Mouse (Mus musculus): ENCODE measurements around the gene Ppa2.

Gene Ppa2

DNA sequence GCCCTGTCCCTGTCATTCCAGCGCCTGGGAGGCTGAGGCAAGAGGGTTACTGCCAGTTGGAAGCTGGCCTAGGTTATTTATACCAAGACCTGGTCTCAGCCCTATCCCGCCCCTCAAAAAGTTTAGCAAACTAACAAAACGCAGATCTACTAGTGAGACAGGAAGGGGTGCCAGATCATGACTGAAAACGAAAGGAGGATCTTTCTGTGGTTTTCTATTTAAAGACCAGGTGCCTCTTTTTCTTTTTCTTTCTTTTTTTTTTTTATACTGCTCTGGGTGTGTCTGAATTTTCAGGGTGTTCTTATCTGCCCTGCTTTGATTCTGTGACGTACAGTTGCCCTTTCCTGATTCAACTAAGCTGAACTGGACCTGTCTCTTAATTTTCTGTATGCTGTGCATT, 22.4 kb downstream of the Ppa2 start:
- peak; percentile 20 to 38 for DNase-seq

DNA sequence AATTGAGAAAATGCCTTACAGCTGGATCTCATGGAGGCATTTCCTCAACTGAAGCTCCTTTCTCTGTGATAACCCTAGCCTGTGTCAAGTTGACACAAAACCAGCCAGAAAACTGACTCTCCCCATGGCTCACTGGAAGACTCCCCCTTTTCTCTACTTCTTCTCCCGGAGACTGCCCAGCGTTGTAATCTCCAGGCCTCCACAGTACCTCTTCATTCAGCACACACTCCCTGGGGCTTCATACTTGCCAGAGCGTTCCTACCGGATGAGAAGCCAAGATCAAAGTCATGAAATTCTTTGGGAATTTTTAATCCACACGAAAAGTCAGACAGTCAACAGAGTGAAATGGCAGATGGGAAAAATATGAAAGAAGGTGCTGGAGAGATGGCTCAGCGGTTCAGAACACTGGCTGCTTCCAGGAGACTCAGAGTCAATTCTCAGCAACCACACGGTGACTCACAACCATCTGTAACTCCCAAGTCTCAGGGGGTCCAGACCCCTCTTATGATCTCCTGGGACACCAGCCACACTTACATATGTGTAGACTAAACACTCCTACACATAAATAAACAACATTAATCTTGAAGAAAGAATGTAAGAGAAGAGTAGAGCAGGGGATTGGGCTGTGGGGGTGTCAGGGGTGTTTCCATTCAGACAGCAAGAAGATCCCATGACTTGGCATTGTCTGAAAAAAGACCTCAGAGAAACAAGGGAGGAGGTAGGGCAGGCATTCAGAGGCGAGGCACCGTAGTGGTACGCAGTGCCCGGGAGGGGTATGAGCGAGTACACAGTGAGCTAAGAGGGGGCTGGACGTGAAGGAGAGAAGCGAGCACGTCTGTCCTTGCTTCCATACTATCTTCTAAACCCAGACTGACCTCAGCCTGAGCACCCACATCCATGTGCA, 23.6 kb downstream of the Ppa2 start:
- no peak for DNase-seq

DNA sequence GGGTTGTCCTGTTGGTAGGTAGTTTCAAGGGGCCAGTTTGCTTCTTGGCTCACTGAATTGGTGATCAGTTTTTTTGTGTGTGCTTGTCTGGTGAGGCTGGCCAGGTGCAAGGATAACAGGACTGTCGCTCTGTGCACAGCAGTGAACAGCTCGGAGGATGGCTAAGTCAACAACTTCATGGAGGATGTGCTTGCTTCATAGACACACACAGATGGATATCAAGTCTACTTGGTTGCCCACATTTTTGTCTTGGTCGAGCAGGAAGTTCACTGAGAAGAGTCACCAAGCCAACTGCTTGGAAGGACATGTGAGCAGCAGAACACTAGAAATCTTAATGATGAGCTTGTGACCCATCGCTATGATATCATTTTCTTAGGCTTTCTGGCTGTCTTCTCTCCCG, 24.8 kb downstream of the Ppa2 start:
- no peak for DNase-seq

DNA sequence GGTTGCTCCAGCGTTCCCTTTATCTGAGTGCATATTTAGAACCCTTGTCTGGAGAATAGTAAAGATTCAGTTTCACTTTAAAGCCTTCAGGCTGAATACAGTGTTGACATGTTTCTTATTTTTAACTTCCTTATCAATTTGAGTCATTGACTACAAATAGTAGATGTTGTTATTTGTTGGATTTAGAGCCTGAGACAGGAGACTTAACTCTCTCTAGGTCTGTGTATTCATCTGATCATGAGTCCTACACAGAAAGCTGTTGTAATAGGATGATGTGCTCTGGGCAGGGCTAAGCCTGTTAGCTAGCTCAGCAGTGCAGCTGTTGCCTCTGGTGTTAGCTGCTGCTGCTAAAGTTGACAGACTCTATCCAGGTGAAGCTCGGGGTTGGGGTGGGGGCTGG, 25.3 kb downstream of the Ppa2 start:
- DNase-seq = no peak

DNA sequence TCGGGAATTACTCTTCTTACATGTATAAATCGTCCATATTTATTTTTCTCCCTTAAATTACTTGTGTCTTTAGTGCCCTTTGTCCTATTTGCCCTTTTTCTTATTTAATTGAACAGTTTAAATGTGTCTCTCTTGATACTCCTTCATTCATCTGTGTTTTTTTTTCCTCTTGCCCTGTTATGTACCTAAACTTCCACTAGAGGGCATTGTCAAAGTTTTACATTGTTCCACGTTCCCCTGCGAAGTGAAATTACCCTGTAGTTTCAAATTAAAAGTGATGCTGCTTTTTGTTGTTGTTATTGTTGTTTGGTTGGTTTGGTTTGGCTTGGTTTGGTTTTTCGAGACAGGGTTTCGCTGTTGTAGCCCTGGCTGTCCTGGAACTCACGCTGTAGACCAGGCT, 26.5 kb downstream of the Ppa2 start:
- DNase-seq = no peak

DNA sequence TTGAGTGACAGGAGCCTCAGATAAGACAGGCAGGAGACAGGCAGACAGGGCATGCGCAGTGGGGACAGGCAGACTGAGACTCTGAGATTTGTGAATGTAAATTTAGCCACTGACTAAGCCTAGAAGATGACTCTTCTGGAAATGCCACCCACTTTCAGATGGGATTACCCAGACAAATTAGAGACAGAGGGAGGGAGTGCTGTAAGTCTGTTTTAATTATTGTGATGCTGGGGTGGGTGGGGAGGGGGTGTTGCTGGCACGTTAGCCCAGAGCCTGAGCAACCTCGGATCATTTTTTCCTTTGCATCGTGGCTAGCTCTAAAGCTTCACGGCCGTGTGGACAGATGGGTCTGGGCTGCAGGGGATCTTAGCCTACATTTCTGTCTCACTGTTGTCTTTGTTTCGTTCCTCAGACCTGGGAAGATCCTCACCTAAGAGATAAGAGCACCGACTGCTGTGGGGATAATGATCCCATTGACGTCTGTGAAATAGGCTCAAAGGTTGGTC, 29.0 kb downstream of the Ppa2 start:
- no peak for DNase-seq

DNA sequence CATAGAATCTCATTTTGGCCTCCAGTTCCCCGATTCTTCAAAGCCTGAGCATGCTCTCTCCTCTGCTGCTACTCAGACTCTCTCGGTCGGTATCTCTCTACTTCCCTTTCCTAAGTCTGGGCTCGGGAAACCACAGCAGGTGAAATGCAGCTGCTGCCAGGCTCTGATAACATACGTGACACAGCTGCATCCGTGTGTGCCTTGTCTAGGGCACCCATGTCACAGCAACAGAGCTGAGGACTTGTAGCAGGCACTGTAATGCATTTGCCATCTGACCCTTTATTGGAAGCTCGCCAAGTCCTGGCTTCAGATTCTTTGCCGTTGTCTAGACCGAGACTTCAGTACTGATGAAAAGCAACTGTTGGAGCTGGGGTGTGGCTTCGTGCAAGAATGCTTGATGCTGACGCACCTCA, 29.5 kb downstream of the Ppa2 start:
- peak; percentile 10 to 11 for DNase-seq

DNA sequence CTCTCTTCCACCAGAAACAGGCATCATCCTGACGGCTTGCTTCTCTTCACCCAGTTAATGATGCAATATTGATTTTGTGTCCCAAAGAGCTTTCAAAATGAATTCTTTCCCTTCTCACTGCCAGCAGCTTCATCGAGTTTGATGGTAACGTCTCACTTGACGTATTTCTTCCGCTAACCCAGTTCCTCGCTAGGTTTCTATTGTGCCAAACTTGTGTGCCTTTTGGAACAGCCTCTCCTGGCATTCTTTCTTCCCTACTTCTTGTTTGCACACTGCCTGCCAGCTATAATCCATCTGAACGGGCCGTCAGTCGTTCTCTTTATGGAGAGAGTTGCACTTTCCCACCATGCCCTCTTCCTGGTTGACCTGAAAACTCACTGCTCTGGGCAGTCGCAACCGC, 31.2 kb downstream of the Ppa2 start:
- no peak for DNase-seq

DNA sequence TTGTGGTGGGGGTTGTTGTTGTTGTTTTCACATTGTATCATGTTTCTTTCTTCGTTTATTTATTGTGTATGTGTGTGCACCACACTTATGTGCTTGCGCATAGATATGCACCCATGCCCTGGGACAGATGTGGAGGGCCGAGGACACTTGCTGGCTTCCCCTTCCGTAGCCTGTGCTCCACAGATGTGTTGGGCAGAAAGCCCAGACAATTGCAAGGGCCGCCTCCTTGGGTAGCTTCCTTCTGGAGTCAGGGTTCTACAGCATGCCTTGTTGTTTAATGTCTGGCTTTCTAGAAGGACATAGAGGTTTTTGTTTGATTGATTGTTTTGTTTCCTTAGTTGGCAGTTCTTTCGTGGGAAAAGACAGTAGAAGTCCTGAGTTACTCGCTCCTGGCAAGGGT, 37.6 kb downstream of the Ppa2 start:
- DNase-seq = no peak

DNA sequence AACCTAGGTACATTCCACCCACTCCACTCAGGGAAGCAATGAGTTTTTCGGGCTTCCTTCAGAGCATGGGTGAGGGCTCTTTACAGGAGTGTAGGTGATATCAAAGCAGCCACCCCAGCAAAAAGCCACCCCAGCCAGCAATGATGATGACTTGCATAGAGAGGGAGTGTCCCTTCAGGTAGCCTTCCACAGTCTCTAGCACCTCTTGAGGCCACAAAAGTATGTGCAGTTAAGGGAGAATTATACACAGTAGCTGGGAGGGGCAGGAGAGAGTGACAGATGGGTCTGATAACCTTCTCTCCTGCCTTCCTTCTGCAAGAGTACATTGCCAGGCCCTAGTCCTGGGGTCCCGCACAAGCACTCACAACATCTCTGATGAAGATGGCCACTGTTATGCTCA, 38.9 kb downstream of the Ppa2 start:
- DNase-seq = no peak

DNA sequence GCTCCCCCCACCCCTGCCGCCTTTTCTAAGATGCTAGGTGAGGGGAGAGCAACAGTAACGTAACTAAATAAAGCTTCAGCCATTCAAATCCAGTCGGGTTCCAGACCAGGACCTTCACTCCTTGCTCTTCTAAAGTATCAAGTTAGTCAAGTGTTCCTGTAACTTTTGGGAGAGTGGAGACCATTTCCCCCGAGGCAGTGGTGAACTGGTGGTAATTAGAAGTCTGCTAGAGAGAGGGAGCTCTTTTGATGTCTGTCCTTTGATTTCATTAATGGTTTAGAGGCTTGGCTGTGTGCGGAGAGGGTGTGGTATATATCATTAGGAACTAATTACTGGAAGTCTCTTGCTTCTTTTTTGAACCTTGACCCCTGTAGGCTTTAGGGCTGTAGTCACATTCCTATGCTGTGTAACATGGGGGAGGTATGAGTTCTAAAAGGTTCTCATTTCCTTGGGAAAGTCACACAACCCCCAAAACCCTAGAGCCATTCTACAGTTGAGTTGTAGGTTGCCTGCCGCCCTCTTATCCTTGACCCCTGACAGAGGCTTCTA, 47.6 kb downstream of the Ppa2 start:
- no peak for DNase-seq

DNA sequence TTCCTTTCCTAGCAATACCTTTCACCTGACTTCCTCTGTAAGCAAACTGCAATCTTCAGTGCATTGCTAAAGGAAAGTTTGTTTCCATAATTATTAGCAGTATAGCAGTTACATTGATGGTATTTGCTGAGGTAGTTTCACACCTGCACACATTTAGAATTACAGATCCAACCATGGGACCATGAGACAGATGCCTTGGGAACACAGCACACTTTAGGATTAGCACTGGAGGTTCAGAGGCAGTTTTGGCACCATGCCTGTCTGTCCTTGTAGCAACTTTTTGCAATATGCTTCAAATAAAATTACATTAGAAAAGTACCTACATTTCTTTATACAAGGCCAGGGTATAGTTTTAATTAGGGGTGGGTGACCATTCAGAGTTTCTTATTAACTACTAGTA, 48.1 kb downstream of the Ppa2 start:
- DNase-seq = no peak

DNA sequence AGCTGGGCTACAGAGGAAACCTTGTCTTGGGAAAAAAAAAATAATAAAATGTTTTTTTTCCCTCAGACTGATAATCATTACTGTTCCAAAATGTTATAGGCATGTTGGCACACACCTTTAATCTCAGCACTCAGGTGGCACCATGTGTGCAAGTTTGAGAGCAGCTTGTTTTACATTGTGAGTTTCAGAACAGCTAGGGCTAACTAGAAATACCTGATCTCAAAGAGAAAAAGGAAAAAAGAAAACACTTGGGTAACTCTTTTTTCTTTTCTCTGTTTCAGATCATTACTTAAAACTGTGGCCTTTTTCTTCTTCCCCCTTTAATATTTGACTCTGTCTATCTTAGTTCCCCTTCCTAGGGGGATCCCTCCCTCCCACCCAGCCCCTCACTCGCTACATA, 51.5 kb downstream of the Ppa2 start:
- DNase-seq = no peak

DNA sequence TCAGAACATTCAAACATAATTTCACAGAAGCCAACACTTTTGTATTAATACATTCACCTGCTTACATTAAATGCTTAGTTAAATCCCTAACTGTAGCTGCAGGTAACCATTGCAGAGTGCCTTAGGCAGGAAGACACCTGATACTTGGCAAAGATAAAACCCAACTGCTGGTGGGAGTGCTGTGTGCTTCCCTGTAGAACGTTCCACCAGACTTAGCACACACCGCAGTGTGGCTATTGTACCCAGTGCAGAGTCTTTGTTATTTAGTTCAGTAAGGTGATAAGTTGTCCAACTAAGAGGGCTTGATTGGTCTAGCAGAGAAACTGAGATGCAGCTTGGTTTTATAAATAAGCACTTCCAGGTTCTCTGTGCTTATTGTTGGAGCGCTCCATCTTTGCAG, 54.2 kb downstream of the Ppa2 start:
- no peak for DNase-seq

DNA sequence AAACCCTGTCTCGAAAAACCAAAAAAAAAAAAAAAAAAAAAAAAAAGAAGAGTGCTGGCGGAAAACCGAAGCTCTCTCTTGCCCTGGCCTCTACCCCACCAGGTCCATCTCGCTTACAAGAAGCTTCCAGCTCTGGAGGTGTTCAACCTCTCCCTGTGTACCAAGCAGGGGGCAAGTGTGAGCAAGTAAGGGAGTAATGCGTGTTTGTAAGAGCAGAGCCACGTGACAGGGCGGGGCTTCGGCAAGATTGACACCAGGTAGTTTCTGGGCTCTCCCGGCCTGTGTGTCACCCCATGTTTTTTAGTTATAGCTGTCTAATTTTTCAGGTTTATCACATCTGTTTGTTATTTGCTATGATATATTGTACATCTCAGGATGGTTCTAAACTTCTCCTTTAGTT, 56.2 kb downstream of the Ppa2 start:
- DNase-seq = no peak

DNA sequence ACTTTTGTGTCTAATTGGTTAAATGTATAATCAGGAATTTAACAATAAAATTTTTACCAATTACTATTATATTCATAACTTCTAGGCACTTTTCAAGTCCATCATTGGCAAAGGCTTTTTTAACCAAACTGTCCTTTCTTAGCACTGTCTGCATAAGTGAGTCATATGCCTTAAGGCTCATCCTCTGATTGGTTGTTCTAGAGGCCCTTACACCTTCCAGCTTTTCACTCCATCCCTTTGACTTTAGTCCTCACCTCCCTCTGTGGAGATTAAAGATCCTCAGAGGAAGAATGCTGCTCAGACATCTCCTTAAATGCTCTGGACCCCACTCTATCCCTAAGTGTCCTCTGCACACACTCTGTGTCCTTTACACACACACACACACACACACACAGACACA, 68.3 kb downstream of the Ppa2 start:
- DNase-seq = no peak

DNA sequence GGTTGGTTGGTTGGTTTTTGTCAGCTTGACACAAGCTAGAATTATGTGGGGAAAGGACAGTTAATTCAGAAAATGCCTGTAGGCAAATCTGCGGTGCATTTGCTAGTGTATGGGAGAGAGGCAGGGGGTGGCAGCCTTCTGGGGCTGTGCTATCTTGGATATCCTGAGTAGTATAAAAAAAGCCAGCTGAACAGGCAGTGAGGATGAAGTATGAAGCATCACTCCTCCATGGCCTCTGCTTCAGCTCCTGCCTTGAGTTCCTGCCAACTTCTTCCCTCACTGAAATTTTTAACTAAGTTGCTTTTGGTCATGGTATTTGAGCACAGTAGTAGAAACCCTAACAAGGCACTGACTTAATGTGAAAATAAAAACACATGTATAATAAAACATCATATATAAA, 70.1 kb downstream of the Ppa2 start:
- no peak for DNase-seq

DNA sequence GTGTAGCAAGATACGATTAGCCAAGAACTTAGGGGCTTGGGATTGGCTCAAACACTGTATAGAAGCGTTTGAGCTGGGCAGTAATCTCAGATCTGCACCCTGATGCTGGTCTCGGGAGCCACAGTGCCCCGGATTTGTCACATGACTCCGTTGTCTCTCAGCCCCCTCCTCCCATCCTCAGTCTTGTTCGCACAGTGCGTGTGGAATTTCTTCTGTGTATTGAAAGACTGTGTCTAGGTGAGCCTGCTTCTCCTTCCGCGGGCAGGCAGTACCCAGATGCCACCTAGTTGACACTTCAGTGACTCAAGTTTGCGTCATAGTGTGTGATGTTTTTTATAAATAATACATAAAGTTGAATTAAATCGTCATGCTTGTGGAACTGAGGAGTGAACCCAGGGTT, 71.6 kb downstream of the Ppa2 start:
- no peak for DNase-seq

DNA sequence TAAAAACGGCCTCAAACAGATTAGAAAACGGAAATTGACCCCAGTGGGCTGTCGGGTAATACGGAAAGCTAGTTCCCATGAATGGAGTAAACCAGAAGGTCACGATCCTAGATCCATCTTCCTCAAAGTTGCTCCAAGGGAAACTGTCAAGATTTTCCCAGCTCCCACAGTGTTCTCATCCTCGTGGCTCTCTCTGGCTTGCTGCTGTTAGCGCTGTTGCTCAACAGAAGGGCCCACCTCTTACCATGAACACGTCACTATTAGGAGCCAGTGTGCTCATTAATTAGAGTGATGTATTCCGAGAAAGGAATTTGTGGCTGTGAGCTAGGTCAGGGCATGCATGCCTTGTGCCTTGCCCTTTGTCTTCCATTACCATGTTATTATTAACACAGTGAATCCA, 72.2 kb downstream of the Ppa2 start:
- no peak for DNase-seq

DNA sequence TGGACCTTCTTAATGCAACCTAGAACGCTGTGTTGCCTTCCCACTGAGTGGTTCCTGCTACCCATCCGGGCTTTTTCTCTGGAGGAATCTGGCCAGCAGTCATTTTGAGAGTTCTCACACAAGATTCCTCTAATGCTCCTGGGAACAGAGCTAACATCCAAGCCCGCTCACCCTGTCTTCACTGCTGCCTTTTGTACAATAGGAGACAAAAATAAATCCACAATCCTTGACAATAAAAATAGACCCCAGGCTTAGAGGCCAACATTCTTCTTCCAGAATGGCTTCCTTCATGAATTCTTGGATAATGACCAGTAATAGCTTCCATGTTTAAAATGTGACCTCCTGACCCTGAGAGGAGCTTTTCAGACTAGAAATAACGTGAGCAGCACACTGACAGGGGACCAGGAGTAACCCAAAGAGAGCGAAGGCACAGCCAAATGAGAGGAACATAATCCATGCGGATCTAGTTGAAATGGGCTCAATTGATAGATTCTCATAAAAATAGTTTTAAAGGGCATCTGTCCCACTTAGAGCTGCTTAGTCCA, 74.3 kb downstream of the Ppa2 start:
- no peak for DNase-seq

DNA sequence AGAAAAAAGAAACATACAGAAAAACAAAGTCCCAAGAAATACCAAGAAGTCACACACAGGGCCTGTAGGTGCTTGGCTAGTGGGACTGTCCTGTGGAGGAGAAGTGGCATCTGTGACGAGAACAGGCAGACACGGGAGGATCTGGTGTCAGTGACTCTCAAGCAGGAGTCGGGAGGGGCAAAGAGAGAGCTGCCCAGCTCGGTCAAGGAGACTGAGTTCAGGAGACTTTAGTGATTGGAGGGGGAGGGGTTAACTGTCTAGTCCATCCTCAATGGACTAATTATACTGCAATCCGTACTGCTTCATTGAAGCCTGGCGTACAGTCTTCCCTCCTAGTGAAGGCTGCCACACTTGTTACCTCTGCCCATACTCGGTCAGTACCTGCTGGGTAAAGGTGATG, 77.4 kb downstream of the Ppa2 start:
- DNase-seq = no peak

DNA sequence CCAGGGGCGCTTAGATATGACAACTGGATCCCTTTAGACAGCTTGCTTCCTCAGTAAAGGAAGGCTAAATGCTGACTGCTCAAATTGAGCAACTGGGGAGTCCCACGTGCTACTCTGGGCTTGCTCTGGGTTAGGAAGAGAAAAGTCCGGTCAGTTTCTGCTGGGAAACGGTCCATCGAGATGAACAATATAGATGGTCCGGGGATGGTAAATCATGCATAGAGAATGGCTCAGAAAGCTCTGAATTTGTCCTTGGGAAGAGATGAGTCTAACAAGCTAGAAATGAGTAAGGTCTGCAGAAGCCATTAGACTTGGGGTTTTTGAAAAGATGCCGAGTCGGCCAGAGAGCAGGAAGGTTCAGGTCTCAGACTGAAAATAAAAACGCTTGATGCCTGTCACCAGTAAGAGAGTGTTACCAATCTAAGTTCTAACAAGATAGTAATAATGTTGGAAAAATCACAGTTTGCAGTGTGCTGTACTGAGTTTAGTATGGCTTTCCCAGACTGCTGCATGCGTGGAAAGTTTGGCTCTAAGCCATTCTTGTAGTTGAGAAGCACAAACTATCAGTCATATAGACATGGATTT, 80.0 kb downstream of the Ppa2 start:
- no peak for DNase-seq

DNA sequence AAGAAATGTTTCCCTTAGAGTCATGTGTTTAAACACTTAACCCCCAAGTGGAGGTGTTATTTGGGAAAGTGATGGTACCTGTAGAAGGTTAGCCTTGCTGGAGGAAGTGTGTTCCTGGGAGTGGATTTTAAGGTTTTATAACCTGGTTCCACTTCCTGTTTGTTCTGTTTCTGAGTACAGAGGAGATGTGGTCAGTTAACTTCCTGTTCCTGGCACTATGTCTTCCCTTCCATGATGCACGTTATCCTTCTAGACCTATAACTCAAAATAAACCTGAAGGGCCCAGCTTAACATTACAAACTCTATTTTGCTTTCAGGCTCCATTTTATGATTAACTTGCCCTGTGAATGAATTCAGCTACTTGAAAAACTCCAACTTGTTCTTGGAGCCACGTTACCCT, 84.6 kb downstream of the Ppa2 start:
- DNase-seq = no peak

DNA sequence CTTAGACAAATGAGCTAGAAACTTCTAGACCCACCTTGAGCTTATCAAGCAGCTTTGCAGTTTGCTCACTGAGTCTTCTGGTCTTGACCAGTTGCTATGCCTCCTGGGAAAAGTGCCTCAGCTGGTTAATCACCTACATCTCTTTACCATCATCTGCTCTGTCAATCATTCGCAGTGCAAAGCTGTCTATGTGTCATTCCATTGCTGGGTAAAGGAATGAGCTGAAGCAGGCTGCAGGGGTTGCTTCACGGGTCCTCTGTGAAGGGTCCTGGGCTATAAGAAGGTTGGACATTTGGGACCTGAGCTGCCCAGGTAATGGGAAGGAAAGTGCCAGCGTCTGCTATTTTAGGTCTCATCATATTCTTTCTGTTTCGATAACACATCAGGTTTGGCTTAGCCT, 93.9 kb downstream of the Ppa2 start:
- no peak for DNase-seq

Data from B cell, adult 2 months (primary cell).